Mouse (Mus musculus): ENCODE measurements at regions not wholly inside any gene's neighbourhood (a gene's known extent, or its start where the extent isn't known, plus 50 kb on each side); places are given as distances from the start of the nearest gene placed in this dataset.
A peak's percentile ranks its signal among the peaks of the same experiment; 100 is the strongest.
"Not testable (repeated sequence)": the region's sequence is repeated elsewhere in the genome, so short reads cannot be mapped to it uniquely, and the experiment has no call there.

DNA sequence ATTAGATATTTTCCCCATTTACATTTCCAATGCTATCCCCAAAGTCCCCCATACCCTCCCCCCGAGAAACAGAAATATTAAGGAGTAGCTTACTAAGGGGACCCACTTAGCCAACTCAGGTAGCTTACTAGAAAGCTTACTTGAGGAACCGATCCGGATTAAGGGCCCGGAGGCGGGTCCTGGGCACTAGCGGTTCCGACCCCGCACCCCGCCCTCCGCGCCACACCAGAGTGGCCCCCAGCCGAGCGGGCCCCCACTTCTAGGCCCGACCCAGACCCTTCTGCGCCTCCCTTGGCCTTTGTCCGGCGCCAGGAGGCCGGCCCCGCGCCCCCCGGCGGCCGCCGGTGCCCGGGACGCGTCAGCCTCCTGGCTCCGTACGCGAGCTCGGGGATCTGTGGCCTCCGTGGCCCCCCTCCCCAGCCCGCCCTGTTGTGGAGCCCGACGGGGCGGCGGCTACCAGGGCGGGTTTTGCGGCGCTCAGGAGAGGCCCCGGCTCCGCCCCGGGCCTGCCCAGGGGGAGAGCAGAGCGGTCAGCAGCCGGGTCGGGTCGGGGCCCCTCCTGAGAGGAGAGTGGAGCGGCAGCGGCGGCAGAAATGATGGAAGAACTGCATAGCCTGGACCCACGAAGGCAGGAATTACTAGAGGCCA, 106.5 kb downstream of the Zfp600 start:
- Histone ChIP-seq H3K4me3 (peak overlapping the region; percentile 19), H3K4me2 (replicated peaks) (peak overlapping the region; percentile 46)
- not testable (repeated sequence) for H3K36me3 ChIP-seq, H3K9ac ChIP-seq, H3K9me3 ChIP-seq, H3K27me3 ChIP-seq, H3K27ac ChIP-seq, H3K4me1 ChIP-seq
- 2% methylated on average over 40 of the region's 51 CpGs for WGBS
- peak; percentile 85; the same call in 1 of the 2 replicates for ATAC-seq (ENCODE audit: insufficient number of reproducible peaks, insufficient read depth, low FRiP score, low TSS enrichment)

- WGBS: 67% methylated on average over 2 of the region's 5 CpGs
- not testable (repeated sequence) for H3K36me3 ChIP-seq; H3K9ac ChIP-seq; H3K4me2 ChIP-seq (replicated peaks); H3K4me3 ChIP-seq; ATAC-seq (ENCODE audit: insufficient number of reproducible peaks, insufficient read depth, low FRiP score, low TSS enrichment); H3K4me1 ChIP-seq; H3K27ac ChIP-seq; H3K27me3 ChIP-seq; H3K9me3 ChIP-seq
Measured at GRCm38 (mm10) chr4:146263790-146264189, 107.2 kb downstream of the Zfp600 start.

GRCm38 (mm10) chr4:146270119-146270747, 113.6 kb downstream of the Zfp600 start:
- not testable (repeated sequence) for ATAC-seq (ENCODE audit: insufficient number of reproducible peaks, insufficient read depth, low FRiP score, low TSS enrichment); H3K9ac ChIP-seq; H3K4me3 ChIP-seq; H3K27ac ChIP-seq; H3K4me1 ChIP-seq; H3K36me3 ChIP-seq; H3K4me2 ChIP-seq (replicated peaks); H3K27me3 ChIP-seq; H3K9me3 ChIP-seq
- WGBS: no CpG with 5 or more reads among the region's 14 CpGs
